Mouse (Mus musculus): ENCODE data around the gene Nmt1. TPM values are rescaled to one million over a fixed set of nuclear protein-coding genes. Genes with fewer than 3 reads are reported as not detected.

Nmt1 gene
- total RNA-seq (2021): 100 to 1,000 TPM; 165 to 167 TPM

- peak; percentile 95 for DNase-seq
Observed at GRCm38 (mm10) chr11:103028176-103028891, at the start of gene Nmt1, which contains the start of gene Dcakd. Nmt1 (plus strand) TSS chr11:103028190. Dcakd (minus strand) TSS chr11:103028333.

DNA sequence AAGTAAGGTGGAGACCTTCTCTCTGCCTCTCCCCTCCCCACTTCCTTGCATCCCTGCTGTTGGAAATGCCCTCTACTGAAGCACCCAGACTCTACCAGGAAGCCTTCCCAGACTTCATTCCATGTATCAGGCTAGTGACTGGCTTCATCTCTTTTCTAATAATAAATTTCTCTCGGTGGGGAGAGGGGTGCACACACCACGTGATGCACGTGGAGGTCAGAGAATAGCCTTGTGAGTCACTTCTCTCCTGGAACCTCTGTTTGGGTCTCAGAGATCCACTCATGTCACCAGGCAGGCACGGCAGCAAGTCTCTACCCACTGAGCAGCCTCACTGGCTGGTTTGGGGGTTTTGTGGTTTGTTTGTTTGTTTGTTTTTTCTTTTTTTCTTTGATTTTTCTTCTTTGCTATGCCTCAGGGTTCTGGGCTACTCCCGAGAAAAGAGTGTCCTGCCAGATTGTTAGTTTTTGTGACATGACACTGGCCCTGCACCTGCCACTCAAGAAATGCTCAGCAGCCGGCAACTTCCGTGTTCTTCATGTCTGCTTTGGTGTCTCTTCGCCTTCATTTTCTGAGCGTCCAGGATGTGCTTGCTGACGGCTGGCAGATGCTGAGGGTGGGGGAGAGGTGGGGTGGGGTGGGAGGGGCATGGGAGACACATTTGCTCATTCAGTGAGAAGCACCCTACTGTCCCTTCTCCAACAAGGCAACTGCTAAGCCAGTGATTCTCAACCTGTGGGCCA, 46.7 kb upstream of the Nmt1 start:
- no peak for DNase-seq

- DNase-seq: no peak
Observed at GRCm38 (mm10) chr11:102984086-102984485, 43.9 kb upstream of the Nmt1 start.

DNA sequence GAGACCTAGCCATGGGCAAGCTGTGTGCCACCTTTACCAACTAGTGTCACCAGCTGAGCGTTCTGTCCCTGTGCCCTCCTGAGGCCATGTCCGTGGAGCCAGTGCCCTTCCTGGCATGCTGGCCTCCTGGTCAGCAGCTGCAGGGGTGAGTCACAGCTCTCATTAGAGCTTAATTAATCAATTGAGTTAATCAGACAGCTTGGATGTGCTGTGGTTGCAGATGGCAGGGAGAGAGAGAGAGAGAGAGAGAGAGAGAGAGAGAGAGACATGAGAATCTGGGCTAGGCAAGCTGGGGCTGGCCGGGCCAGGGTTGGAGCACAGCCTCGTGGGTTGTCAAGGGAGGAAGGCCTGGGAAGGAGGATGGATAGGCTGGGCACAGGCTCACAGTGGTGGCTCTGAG, 43.4 kb upstream of the Nmt1 start:
- DNase-seq: no peak

DNA sequence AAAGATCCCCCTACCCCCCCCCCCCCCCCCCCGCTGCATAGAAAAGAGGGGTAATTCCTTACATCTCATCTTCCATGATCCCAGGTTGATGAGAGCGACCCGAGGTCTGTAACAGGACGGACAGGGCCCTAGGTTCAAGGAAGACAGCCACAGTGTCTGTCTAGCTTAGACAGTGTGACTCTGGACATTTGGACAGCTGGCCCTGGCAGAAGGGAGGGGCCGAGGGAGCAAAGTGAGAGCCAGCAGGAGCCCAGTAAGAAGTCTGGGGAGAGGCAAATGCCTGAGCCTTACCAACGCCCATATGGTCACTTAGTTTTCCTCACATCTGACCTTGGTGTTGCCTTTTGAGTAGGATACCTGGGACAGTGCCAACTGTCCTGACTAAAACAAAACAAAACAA, 42.8 kb upstream of the Nmt1 start:
- no peak for DNase-seq

DNA sequence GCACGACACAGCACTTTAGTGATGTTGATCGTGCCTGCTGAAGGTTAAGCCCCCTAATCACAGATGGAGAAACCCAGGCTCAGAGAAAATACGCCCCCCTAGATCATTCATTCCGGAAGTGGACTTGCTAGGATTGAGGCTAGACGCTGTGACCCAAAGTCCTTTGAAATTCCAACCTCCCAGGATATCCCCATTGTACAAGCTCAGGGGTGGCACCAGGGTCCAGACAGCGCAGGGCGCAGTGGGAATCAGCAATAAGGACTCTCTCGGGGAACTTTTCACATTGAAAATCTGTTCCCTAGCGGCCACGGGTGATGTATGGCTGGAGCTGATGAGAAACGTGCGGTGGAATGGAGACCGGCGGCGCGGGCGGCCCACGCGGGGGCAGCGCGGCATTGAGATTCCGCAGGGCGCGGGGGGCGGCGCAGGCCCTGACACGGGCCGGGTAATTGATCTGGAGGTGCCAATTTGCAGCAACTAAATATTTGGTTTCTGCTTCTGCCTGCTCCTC, 38.3 kb upstream of the Nmt1 start:
- no peak for DNase-seq

GRCm38 (mm10) chr11:102990152-102990663, 37.8 kb upstream of the Nmt1 start:
- DNase-seq: peak; percentile 59 to 63

DNA sequence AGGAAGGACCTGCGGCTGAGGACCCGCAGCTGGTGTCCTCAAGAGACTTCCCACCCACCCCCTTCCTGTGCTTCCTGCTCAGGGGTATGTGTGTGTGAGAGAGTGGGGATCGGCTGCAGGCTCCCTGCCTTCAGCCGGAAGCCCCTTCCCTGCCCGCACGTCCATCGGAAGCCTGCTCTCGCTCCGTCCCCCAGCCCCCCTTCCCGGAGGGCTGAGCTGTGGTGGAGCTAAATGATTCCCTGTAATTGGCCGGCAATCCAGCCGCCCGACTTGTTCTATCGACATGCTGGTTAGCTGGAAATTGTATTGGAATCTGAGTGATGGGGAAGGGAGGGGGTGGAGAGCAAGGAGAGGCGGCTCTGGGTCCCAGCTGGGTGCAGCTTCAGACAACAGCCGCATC, 36.3 kb upstream of the Nmt1 start:
- no peak for DNase-seq

GRCm38 (mm10) chr11:102992940-102993339, 35.0 kb upstream of the Nmt1 start:
- DNase-seq: peak; percentile 62 to 64

GRCm38 (mm10) chr11:102993420-102994029, 34.5 kb upstream of the Nmt1 start:
- no peak for DNase-seq

DNA sequence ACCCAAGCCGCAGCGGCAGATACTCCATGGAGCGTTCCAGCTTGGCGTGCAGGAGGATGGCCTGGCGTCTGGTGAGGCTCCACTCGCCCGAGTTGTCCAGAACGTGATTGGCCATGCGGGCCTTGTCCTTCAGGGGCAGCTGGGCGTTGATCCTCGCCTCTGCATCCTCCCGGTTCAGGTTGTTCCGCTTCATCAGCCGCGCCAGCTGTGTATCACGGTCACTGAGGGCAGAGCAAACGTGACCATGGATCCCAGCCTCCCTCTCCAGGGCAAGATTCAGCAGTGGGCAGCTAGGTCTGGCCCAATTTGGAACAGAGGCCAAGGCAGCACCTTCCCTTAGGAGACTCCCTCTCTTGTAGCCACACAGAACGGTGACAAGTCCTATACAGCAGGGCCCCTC, 33.0 kb upstream of the Nmt1 start:
- DNase-seq: no peak

- no peak for DNase-seq
Observed at GRCm38 (mm10) chr11:102996385-102996784, 31.6 kb upstream of the Nmt1 start.

GRCm38 (mm10) chr11:102996991-102997770, 30.8 kb upstream of the Nmt1 start:
- no peak for DNase-seq

- DNase-seq: no peak
Observed at GRCm38 (mm10) chr11:102998254-102998576, 29.8 kb upstream of the Nmt1 start.

- no peak for DNase-seq
Observed at GRCm38 (mm10) chr11:102998577-102999316, 29.2 kb upstream of the Nmt1 start.

GRCm38 (mm10) chr11:102999317-102999970, 28.5 kb upstream of the Nmt1 start:
- no peak for DNase-seq

DNA sequence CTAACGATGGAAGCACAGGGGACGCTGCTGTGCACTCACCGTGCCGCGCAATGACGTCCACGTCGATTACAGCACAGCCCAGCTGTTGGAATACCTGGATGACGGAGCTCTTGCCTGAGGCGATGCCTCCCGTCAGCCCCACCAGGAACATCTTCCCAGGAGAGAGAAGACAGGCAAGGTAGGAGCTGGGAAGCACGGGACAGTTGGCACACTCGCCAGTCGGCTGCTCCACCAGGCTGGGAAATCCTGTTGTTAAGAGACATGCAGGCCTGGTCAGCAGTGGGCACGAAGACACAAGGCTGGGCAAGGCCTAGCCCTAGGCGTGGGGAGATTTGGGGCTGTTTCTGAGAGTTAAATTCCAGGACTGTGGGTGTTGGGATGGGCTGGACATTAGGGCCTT, 27.9 kb upstream of the Nmt1 start:
- no peak for DNase-seq

GRCm38 (mm10) chr11:103001063-103001462, 26.9 kb upstream of the Nmt1 start:
- no peak for DNase-seq

DNA sequence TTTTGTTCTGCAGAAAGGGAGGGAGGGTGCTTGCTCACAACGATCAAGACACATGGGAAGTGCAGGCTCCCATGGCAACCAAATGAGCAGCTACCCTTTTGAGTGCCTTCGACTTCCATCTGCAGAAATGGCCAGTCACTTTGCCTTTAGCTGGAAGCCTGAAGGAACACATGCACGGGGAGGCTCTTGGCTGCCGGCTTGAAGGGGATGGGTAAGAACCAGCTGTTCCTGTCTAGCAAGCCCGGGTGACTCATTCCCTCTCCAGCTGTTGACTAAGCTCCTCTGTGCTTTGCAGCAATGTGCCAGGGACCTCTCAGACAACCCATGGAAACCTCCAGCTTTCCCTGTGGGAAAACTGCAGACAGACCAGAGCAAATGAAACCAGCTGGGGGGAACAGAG, 24.8 kb upstream of the Nmt1 start:
- DNase-seq: peak; percentile 69 to 70

- DNase-seq: no peak
Observed at GRCm38 (mm10) chr11:103004852-103005251, 23.1 kb upstream of the Nmt1 start.

All from layer of hippocampus, postnatal 36 days (tissue).